Mouse (Mus musculus) thymus, postnatal 4 days (tissue): Measurements from ENCODE around the gene Naa38.

Source experiments
- DNase-seq: peaks from one replicate; pipeline ENCODE4 v3.0.0; 2021

Gene Naa38

GRCm38 (mm10) chr11:69395235-69395633 is at the start of gene Naa38, which contains the start of gene Cyb5d1:
Naa38 (plus strand) TSS chr11:69395487.
Cyb5d1 (minus strand) TSS chr11:69395631.
- DNase-seq, result peak; percentile 87

GRCm38 (mm10) chr11:69346441-69346840 is 48.8 kb upstream of the Naa38 start:
- no peak for DNase-seq

DNA sequence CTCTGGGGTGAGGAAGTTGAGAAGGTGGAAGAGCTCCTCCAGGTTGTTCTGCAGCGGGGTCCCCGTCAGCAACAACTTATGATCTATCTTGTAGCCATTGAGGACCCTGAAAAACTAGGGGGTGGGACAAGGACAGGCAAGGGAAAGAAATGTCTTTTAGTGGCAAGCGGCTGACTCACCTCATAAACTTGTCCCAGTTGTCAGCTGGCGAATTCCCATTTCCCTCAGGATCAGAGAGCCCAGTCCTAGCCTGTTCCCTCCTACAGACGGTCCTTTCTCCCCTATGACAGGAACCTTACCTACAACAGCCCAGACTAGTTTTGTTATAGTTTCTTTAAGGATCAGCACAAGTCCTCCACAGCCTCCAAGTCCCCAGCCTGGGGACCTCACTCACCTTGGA is 38.7 kb upstream of the Naa38 start:
- no peak for DNase-seq

DNA sequence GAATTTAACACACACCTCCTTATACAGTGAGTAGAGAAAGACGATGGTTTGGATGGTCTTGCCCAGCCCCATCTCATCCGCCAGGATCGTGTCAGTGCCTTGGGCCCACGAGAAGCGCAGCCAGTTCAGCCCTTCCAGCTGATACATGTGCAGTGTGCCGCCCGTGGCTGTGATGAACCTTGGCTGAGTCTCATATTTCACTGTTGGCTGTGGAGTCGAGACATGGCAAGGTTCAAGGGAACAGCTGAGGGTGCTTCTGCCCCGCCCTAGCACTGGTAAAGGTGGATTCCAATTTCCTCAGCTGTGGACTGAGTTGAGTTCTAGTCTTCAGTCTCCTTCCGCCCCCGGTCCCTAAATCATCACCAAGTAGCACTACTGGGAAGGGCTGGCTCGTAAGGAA is 37.6 kb upstream of the Naa38 start:
- DNase-seq, result no peak

DNA sequence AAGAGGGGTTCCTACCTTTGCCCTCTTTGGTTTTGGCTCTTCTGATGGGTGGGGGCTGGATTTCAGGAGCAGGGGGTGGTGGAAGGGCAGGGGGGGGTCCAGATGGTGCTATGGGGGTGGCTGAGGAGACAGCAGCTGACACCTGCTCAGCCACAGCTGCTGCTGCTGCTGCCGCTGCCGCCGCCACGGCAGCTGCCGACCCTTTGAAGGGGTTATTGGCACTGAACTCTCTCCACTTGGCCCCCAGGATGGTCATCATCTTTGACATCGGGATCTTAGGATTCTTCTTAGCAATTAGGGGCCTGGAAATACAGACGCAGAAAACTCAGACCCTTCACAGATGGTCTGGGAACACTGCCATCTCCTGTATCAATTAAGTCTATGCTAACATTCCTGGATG is 33.3 kb upstream of the Naa38 start:
- DNase-seq, result peak; percentile 28

DNA sequence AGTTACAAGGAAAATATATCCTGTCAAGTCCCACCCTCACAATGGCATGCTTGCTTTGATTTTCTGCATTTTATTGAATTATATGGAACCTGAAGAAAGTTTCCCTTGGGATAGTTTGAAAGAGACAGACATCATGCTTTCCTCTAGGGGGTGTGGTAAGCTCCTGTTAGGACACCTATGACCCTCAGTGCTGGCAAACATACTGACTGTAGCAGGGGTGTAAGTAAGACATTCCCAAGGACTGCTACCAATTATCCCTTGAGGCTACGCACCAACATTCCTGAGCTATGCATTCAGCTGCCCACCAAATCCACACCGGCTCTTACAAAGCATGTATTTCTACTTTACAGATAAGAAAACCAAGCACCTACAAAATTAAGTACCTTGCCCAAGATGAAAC is 32.8 kb upstream of the Naa38 start:
- no peak for DNase-seq

DNA sequence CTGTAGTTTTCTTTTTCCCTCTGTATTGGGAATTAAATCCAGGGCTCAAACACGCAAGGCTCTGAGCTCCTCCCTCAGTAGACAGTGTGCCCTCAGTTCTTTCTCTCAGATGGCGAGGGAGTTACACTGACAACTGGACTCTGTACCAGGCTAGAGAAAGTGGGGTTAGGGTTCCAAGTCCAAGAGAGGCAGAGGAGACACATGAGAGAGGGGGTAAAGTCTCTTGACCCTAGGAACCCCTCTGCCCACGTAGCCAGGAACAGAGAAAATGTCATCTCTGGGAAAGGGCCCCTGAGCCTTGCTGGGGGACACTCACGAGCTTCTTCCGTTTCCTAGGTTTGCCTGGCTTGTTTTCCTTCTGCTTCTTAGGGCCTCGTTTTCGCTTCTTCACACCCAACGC is 30.9 kb upstream of the Naa38 start:
- no peak for DNase-seq

GRCm38 (mm10) chr11:69364910-69365309 is 30.4 kb upstream of the Naa38 start:
- DNase-seq, result peak; percentile 33

- DNase-seq, result no peak
Measured at GRCm38 (mm10) chr11:69365722-69366121, 29.6 kb upstream of the Naa38 start.

DNA sequence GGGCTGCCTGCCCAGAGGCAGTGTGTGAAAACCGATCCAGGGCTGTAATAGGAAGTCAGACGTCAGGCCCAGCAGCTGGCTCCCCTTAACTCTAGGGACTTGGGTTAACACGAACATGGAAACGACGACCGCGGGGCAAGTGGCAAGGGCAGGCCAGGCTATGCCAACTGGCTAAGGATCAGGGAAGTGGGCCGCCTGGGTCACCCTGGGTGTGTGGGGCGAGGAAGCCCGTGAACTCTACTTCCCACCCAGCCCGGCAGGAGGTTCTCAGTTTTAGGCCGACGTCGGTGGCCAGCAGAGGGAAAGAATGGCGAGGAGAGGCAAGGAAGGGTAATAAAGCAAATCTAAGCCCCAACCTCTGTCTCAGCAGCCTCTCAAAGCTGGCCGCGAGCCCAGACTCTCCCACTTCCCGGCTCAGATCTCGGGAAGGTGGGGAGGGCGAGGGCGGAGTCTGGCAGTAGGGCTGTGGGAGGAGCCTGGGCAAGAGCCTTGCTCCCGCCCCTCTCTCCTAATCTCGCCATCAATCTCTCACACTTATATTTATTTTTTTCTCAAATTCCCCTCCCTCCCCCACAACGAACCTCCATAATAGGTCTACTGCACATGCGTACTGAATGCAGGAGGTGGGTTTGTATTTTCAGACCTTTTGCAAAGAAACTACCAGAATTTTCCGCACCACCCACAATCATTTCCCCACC is 29.0 kb upstream of the Naa38 start:
- peak; percentile 84 for DNase-seq

DNA sequence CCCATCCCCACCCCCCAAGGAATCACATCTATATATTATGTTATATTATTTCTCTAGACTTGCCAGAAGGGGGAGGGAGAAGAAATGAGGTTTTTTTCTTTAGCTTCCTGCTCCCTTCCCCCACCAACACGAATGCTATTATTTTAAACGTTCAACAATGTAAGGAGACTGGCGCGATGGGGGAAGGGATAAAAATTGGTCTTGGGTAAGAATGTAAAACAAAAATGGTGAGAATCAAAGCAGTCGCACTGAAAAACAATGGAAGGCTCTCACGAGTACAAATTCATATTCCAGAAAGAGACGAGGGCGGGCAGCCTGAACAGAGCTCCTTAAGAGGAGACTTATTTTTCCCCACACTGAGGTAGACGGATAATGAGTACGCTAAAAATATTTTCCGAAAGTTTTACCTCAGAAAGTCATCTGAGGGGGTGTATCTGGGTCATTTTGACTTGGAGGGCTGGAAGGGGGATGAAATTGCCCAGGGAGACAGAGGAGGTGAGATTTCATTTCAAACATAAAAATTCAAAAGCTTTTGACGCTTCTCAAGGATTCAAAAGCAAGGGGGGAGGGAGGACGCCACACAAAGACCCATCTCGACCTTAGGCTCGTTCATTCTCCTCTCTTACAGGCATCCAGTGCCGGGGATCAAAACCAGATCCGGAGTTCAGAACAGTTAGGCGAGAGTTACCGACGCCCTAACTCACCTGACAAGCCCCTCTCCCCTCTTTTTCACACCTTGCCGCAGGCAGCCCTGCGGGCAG is 28.3 kb upstream of the Naa38 start:
- DNase-seq, result peak; percentile 42

DNA sequence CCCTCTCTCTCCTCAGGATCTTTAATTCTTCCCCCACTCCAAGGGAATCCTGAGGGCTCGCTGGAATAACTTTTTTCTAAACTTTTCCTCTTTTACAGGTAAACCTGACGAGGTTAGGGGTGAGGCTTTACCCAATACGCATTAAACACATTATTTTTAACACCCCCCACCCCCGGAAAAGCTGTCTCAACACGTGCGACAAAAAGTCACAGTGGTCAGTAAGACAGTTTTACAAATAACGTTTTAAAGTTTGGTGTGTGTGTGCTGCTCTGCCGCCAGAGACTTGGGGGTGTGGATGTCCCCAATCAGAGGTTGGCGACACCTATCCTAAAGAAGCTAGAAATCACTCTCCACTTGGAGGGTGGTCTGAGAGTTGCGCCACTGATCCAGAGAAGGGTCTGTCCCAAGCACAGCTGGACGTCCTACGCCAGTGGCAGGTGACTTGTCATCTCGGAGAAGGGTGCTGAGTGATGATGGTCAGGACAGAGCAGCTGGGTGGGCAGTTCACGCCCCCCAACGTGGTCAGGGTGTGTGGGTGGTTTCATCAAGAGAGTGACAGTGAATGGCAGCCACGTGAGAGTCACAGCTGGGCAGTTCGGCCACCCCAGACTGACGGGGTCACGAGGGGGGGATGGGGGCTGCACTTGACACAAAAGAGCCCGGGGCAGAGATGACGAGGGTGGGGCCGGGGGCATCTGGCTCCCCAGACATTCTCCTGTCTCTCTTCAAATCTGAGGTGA is 27.5 kb upstream of the Naa38 start:
- DNase-seq, result no peak

GRCm38 (mm10) chr11:69368356-69369214 is 26.7 kb upstream of the Naa38 start:
- peak; percentile 67 for DNase-seq

- DNase-seq, result peak; percentile 44
Measured at GRCm38 (mm10) chr11:69369215-69369989, 25.9 kb upstream of the Naa38 start, which contains the start of gene Chd3. Chd3 (minus strand) TSS chr11:69369406.

DNA sequence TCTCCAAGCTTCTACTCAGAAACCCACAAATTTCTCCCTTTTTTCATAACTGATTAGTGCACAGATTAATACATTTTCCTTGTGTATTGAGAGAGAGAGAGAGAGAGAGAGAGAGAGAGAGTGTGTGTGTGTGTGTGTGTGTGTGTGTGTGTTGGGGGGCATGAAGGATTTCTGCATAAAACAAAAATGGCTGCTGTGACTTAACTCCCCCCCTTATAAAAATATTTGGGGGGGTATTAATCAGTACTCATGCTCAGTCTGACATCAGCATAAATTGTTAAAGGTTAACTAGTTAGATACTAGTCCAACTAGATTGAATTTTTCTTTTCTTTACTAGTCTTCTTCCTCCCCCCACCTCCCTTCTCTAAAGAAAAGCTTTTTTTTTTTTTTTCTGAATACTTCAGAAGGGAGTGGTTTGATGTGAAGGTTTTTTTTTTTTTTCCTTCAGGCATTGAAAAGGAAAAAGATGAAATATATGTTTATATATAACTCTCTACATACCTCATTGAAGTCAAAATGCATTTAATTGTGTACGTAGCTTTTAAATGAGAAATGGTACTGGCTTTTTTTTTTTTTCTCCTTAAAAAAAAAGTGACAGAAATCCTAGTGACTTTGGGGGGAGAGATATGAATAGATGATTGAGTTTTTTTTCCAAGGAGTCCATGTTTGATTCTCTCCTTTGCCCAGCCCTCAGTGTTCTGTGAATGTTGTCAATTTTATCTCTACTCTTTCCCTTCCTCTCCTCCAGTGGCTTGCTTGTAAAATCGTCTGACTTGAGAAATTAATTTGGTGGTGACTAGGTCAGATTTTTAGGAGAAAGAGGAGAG is 25.1 kb upstream of the Naa38 start:
- no peak for DNase-seq

DNA sequence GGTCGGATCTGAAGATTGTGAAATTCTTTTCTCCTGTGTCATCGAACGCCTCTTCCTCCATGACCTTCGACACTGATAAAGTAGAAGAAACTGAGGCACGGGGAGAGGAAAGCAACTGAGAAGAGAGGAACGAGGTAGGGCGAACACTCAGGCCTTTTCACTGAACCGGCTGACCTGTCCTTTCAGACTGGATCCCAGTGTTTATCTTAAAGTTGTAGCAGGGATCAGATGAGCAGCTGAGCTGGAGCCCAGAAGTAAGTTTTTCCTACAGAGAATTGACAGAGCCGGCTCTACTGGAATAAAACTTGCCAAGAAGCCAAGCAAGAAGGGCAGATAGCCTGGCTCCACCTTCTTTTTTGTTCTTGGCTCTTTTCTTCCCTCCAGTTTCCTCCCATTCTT is 24.5 kb upstream of the Naa38 start:
- DNase-seq, result no peak

DNA sequence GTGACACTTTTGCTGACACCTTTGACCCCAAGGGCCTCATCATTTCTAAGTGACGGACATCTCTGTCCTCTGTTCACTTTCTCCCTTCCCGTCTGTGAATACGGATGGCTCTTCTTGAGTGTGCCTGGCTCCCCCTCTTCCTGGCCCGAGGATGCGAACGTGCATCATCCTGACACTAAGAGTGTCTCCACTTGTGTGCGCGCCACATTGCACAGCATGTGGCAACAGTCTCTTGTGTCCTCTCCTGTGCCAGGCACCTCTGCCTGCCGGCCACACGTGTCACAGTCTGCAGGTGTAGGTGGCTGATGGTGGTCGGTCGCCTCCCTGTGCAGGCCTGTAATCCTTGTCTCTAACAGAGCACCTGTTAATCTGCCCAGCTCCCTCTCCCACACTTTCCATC is 23.7 kb upstream of the Naa38 start:
- DNase-seq, result no peak

- DNase-seq, result peak; percentile 15
Measured at GRCm38 (mm10) chr11:69372056-69372779, 23.1 kb upstream of the Naa38 start.

- peak; percentile 32 for DNase-seq
Measured at GRCm38 (mm10) chr11:69372780-69373170, 22.5 kb upstream of the Naa38 start.
